Mouse (Mus musculus) G1E (cell line): Measurements from ENCODE around the gene C77080. TPM values are rescaled to one million over a fixed set of nuclear protein-coding genes. Genes with fewer than 3 reads are reported as not detected.

Source experiments
- ATAC-seq: 2 replicates; pipeline ENCODE4 v1.8.0; 2016; ENCODE audit warnings: mild to moderate bottlenecking; ENCODE audit not compliant: insufficient number of reproducible peaks, poor library complexity, low FRiP score, severe bottlenecking; ENCODE audit errors: extremely low read depth
- DNase-seq: peaks from one replicate; pipeline ENCODE4 v3.0.0; 2012; ENCODE audit warnings: low spot score
- H3K27me3 ChIP-seq: 2 replicates; pipeline ENCODE4 v1.6.1; 2012; ENCODE audit warnings: mild to moderate bottlenecking, low read length, inconsistent platforms; ENCODE audit not compliant: insufficient read depth
- H3K36me3 ChIP-seq: replicated peaks from 2 replicates; pipeline ENCODE3; 2012; ENCODE audit warnings: mild to moderate bottlenecking, inconsistent platforms
- H3K4me1 ChIP-seq: 2 replicates; pipeline ENCODE4 v1.6.1; 2012; ENCODE audit warnings: low read depth, low read length, inconsistent platforms, mixed read lengths; ENCODE audit not compliant: insufficient read depth
- H3K4me3 ChIP-seq: 2 replicates; pipeline ENCODE4 v1.5.1; 2012; ENCODE audit warnings: low read depth, mild to moderate bottlenecking, inconsistent platforms, low read length, moderate library complexity, mixed read lengths
- H3K9me3 ChIP-seq: replicated peaks from 2 replicates; pipeline ENCODE4 v1.6.1; 2012; ENCODE audit warnings: inconsistent platforms
- CTCF ChIP-seq: IDR thresholded peaks from 2 replicates; pipeline ENCODE4 v1.5.1; 2012; ENCODE audit warnings: low read depth, low read length, inconsistent platforms, mixed read lengths
- GATA1 ChIP-seq: IDR thresholded peaks from 2 replicates; pipeline ENCODE4 v1.6.1; 2012; ENCODE audit warnings: borderline replicate concordance, low read length, inconsistent platforms, mixed read lengths
- GATA2 ChIP-seq: IDR thresholded peaks from 2 replicates; pipeline ENCODE4 v1.6.1; 2012; ENCODE audit warnings: low read depth, low read length, inconsistent platforms, borderline replicate concordance
- POLR2AphosphoS5 ChIP-seq: IDR thresholded peaks from 2 replicates; pipeline ENCODE4 v1.6.1; 2012; ENCODE audit warnings: low read depth, low read length, inconsistent platforms; ENCODE audit not compliant: insufficient replicate concordance
- TAL1 ChIP-seq: conservative IDR thresholded peaks from 2 replicates; pipeline ENCODE4 v1.6.1; 2012; ENCODE audit warnings: low read depth, low read length, inconsistent platforms, mixed read lengths
- polyA plus RNA-seq: library from polyadenylated mRNA; stranded (reverse); fragments of >175 nt; gene quantifications from 2 replicates; pipeline ENCODE4 v1.2.3, GENCODE M21; 2012
- total RNA-seq, 2 experiments: library from RNA; stranded (forward) in 1 of 2; stranded (reverse) in 1 of 2; fragments of 200-1000 nt in 1 of 2; fragments of >200 nt in 1 of 2; fragmentation: Nextera tagmentation in 1 of 2; gene quantifications; 2 replicates each; pipeline ENCODE4 v1.2.3; 2014 to 2017

The C77080 gene
- total and polyA plus RNA-seq, 3 experiments = 23.6 to 196 (median 67.9) TPM

DNA sequence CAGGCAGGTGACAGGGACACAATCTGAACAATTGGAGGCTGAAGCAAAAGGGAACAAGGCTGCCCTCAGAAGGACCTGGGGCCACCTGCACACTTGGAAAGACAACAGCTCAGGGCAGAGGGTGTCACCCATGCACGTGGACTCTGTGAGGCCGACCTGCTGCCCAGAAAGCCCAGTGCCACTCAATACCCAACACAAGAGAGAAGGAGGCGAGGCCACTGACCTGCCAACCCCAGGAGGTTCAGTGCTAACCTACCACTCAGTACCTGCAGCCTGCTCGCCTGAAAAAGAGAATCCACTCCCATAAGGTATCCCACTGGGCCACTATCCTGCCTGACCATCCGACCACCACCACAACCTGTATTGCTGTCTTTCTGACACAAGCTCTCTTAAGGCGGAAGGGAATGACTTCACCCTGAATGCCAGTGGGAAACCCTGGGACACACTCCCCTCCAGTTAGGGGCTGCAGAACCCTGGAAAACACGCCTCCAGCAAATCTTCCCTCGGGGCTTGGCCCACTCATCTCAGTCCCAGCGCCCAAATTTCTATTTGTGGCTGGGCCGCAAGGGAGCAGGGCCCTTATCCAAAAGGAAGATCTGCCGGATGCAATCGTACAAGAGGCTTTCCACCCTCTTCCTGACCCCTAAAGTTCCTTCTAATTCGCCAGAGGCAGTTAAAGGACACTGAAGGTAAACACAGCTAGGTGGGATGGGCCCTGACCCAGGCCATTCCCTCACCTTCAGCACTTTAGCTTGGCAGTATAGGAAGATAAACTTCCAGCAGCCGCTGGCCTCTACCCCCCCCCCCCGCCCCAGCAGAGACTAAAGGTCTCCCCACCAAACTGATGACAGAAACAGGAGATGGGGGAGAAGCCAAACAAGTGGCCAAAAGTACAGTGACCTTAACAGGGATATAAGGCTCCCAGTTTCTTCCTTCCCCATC lies 14.6 kb downstream of the C77080 start:
- ATAC-seq = no peak

DNA sequence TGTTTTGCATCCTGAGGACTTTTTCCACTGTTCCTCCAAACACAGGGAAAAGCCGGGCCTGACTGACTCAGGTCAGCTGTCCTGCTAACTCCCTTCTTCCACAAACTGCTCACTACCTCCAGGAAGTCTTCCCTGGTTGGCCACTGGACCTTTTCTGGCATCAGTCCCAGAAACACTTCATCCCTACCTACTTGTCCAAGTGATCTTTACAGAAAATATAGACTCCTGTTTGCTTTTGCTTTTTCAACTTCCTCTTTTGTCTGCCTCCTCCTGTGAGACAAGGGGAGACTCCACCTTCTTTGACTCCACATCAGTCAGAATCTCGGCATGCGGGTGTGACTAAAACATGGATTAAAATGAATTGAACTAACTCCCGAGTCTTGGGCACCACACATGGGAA lies 16.4 kb downstream of the C77080 start:
- DNase-seq (peak; percentile 77), ATAC-seq (peak; percentile 48)
- TF ChIP-seq CTCF = no peak
- TF ChIP-seq GATA1 = no peak
- TF ChIP-seq POLR2AphosphoS5 = no peak
- no peak for TF ChIP-seq GATA2
- no peak for TF ChIP-seq TAL1
- peak overlapping the region; percentile 61 for H3K4me3 ChIP-seq
- H3K9me3 ChIP-seq = peaks cover 6% of the 10 kb centered on the region
- H3K36me3 ChIP-seq = peaks cover 44% of the 10 kb centered on the region
- no peaks in the 10 kb centered on the region; the same call in 1 of the 2 replicates for H3K27me3 ChIP-seq
- H3K4me1 ChIP-seq = peaks cover 91% of the 10 kb centered on the region

More for the DNA sequence above, 14.6 kb downstream of the C77080 start:
- peaks cover 6% of the 10 kb centered on the region for H3K9me3 ChIP-seq
- peak overlapping the region; percentile 83 for H3K4me3 ChIP-seq
- DNase-seq = no peak
- TF ChIP-seq CTCF = no peak
- no peak for TF ChIP-seq GATA2
- no peak for TF ChIP-seq TAL1
- TF ChIP-seq POLR2AphosphoS5 = no peak
- no peak for TF ChIP-seq GATA1
- peaks cover 30% of the 10 kb centered on the region for H3K36me3 ChIP-seq
- H3K27me3 ChIP-seq = no peaks in the 10 kb centered on the region; the same call in 1 of the 2 replicates
- peaks cover 92% of the 10 kb centered on the region for H3K4me1 ChIP-seq

DNA sequence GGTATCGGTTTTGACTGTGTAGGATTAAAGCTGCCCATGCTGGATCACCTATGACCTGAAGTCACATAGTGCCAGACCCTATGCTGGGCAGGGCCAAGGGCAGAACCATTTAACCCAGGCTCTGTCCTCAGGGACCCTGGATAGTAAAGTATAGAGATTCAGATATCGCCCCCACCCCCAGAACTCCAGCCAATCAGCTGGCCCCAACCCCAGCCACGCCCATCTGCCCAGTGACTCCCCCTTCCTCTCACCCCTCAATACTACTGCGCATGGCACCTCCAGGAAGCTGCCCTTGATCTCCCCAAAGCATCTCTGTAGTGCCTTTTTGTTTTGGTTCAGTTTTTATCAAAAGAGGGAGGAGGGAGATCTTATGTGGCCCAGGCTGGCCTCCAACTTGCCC lies 18.4 kb downstream of the C77080 start:
- H3K27me3 ChIP-seq = no peaks in the 10 kb centered on the region; the same call in 1 of the 2 replicates
- peak overlapping the region; percentile 44; the same call in 1 of the 2 replicates for H3K4me3 ChIP-seq
- peaks cover 6% of the 10 kb centered on the region for H3K9me3 ChIP-seq

DNA sequence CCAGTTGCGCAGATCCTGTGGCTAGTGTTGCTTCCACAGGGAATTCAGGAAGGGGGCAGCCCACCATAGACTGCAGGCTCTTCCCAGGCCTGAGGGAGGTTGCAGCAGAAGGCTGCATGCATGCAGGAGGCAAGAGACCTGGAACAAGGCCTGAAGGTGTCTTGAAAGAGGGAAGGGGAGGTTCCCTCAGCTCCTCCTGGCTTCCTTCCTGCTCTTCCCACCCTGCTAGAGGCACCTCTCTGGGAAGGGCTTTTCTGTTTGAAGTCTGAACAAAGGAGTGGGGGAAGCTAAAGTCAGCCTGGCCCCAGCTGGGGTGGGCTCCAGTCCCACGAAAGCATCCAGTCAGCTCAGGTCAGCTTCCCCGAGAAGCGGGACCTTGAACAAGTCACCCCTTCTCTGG lies 18.9 kb downstream of the C77080 start:
- H3K27me3 ChIP-seq = no peaks in the 10 kb centered on the region; the same call in 1 of the 2 replicates
- TF ChIP-seq CTCF = no peak
- TF ChIP-seq POLR2AphosphoS5 = no peak
- TF ChIP-seq GATA1 = no peak
- no peak for TF ChIP-seq GATA2
- TF ChIP-seq TAL1 = no peak
- peak overlapping the region; percentile 44; the same call in 1 of the 2 replicates for H3K4me3 ChIP-seq
- peaks cover 91% of the 10 kb centered on the region for H3K4me1 ChIP-seq
- peaks cover 6% of the 10 kb centered on the region for H3K9me3 ChIP-seq
- H3K36me3 ChIP-seq = peaks cover 55% of the 10 kb centered on the region
- DNase-seq (no peak), ATAC-seq (no peak)

More for the DNA sequence above, 18.4 kb downstream of the C77080 start:
- no peak for DNase-seq
- ATAC-seq = no peak
- peaks cover 91% of the 10 kb centered on the region for H3K4me1 ChIP-seq
- H3K36me3 ChIP-seq = peaks cover 55% of the 10 kb centered on the region
- TF ChIP-seq GATA2 (no peak), CTCF (no peak), POLR2AphosphoS5 (no peak), TAL1 (no peak), GATA1 (no peak)

DNA sequence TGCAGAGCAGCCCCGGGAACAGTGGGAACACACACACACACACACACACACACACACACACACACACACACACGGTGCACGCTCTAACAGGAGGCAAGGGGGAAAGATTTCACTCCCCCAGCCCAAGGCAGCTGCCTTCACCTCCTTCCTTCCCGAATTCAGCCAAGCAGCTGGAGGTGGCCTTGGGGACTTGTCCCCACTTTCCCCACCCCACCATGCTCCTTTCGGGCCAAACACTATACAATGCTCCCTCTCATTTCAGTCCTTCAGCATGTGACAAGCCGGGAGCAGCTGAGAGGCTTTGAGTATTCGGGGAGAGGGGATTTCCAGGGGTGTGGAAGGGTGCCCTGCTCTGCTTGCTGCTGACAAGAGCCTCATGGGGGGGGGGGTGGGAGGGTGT lies 19.3 kb downstream of the C77080 start:
- Histone ChIP-seq H3K27me3 (no peaks in the 10 kb centered on the region; the same call in 1 of the 2 replicates), H3K9me3 (peaks cover 6% of the 10 kb centered on the region), H3K4me3 (peak overlapping the region; percentile 49; the same call in 1 of the 2 replicates), H3K36me3 (peaks cover 58% of the 10 kb centered on the region), H3K4me1 (peaks cover 91% of the 10 kb centered on the region)
- ATAC-seq (no peak), DNase-seq (no peak)
- TF ChIP-seq GATA1 = no peak
- no peak for TF ChIP-seq POLR2AphosphoS5
- no peak for TF ChIP-seq TAL1
- TF ChIP-seq CTCF = no peak
- TF ChIP-seq GATA2 = no peak

DNA sequence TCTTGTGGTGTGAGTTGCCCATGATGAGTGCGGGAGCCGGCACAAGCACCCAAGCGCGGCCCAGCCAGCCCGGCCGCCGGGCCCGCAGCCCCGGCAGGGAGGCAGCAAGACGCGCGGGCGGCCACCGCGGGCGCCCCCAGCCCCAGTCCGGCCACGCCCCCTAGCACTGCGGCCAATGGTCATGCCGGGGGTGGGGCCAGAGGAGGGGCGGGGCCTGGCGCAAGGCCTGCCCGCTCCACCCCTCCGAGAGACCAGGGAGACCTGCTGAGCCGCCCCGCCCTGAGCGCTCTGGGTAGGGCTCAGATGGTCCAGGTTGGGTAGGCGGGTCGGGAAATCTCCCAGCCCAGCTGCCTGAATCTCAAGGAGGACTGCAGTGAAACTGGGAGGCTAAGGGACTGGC lies 22.1 kb downstream of the C77080 start:
- Histone ChIP-seq H3K4me3 (peak overlapping the region; percentile 86), H3K4me1 (peaks cover 89% of the 10 kb centered on the region), H3K36me3 (peaks cover 56% of the 10 kb centered on the region), H3K27me3 (no peaks in the 10 kb centered on the region), H3K9me3 (no peaks in the 10 kb centered on the region)
- TF ChIP-seq TAL1 = no peak
- TF ChIP-seq GATA1 = no peak
- TF ChIP-seq GATA2 = no peak
- no peak for TF ChIP-seq POLR2AphosphoS5
- no peak for TF ChIP-seq CTCF
- DNase-seq (peak; percentile 94), ATAC-seq (peak; percentile 41)
